Mouse (Mus musculus) C2C12 (cell line): ENCODE data around the gene Msh5.

Source experiments
- CEBPB ChIP-seq: IDR thresholded peaks from one replicate; pipeline ENCODE4 v1.6.1; 2011; ENCODE audit warnings: low read depth, mild to moderate bottlenecking, control low read depth, moderate library complexity
- CTCF ChIP-seq: IDR thresholded peaks from one replicate; pipeline ENCODE4 v1.5.1; 2011; ENCODE audit not compliant: control insufficient read depth, insufficient read depth, insufficient read length
- MAX ChIP-seq: IDR thresholded peaks from one replicate; pipeline ENCODE4 v1.6.1; 2011; ENCODE audit warnings: mild to moderate bottlenecking, control low read depth
- MYOD1 ChIP-seq: IDR thresholded peaks from one replicate; pipeline ENCODE4 v1.6.1; 2011; ENCODE audit warnings: low read depth; ENCODE audit not compliant: control insufficient read depth, insufficient read length
- MYOG ChIP-seq: IDR thresholded peaks from one replicate; pipeline ENCODE4 v1.6.1; 2011; ENCODE audit not compliant: control insufficient read depth, insufficient read length; ENCODE audit errors: extremely low read depth
- USF1 ChIP-seq: IDR thresholded peaks from one replicate; pipeline ENCODE4 v1.6.1; 2011; ENCODE audit warnings: low read depth, mild to moderate bottlenecking, control low read depth, moderate library complexity

DNA sequence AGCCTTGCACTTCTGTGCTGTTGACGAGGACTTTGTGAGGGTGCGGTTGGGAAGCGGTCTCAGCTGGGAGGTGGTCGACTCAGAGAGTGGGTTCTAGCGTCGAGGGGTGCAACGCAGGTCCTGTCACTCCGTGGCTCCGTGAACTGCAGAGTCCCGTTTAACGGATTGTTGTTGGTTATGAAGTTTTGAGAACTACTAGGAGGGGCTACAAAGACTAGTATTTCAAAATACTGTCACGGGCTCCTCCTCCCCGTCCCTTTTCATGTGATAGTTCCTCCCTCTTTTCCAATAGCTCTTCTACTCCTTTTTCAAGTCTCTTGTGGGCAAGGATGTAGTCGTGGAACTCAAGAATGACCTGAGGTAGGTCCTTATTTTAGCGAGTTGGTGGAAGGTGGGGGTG lies 64.2 kb downstream of the Msh5 start:
- no peak for TF ChIP-seq CTCF
- TF ChIP-seq USF1 = no peak
- TF ChIP-seq CEBPB = no peak
- no peak for TF ChIP-seq MYOD1
- no peak for TF ChIP-seq MYOG
- TF ChIP-seq MAX = no peak
